ENCODE assay signal across 13 mouse cellular contexts in genomic region chr7:114992440-114992839, GRCm38 (mm10).
DNase-seq lines count a peak whose midpoint lies in the region; ATAC-seq lines count a peak whose summit lies in the region.
"Had no signal": no experiment of that assay in that cellular context is flagged by ENCODE, and none has a peak within 500 bp of the region (broad histone marks: within the 10 kb centered on the region; RNA-seq: fewer than 3 reads in every experiment).

No protein-coding gene starts in this region.

- DNase-seq in kidney, postnatal 10 days: peak; percentile 18
- peak; percentile 41 for DNase-seq in gastrocnemius, postnatal 14 days
- DNase-seq in heart, postnatal 36 days: peak; percentile 34 to 46
- DNase-seq in lung, postnatal 36 days: peak; percentile 30
- no peak for DNase-seq in layer of hippocampus, postnatal 36 days
- no peak for DNase-seq in thymus, postnatal 25 days
- DNase-seq in layer of hippocampus, adult 9-11 months: no peak
- DNase-seq: B cell, adult 2 months; cerebellum, postnatal 25 days; forebrain, postnatal 0 days; liver, embryonic 13.5 days had no signal

- H3K4me2 ChIP-seq in kidney, embryonic 15.5 days: no peak overlapping the region
- H3K4me2 ChIP-seq: liver, embryonic 13.5 days had no signal

- no peaks in the 10 kb centered on the region for H3K36me3 ChIP-seq in kidney, embryonic 15.5 days
- H3K36me3 ChIP-seq: liver, embryonic 13.5 days had no signal

- H3K27me3 ChIP-seq in kidney, embryonic 15.5 days: no peaks in the 10 kb centered on the region
- H3K27me3 ChIP-seq: liver, embryonic 13.5 days had no signal

- H3K9me3 ChIP-seq in kidney, embryonic 15.5 days (replicated peaks): no peaks in the 10 kb centered on the region
- H3K9me3 ChIP-seq: liver, embryonic 13.5 days had no signal

- intact Hi-C loops in gastrocnemius, postnatal 14 days (cut with DNase I; ENCODE audit: low total_unique reads): no loop called here
- intact Hi-C loops in heart, postnatal 36 days (cut with DNase I): no loop called here

- WGBS in kidney, embryonic 15.5 days: 87% methylated on average over 3 of the region's 3 CpGs

- H3K27ac ChIP-seq in kidney, embryonic 15.5 days: no peak overlapping the region
- H3K27ac ChIP-seq: liver, embryonic 13.5 days; stomach, postnatal 0 days had no signal

- H3K4me3 ChIP-seq in kidney, embryonic 15.5 days (replicated peaks): no peak overlapping the region
- H3K4me3 ChIP-seq: liver, embryonic 13.5 days had no signal

- ATAC-seq in kidney, embryonic 15.5 days (replicated peaks; ENCODE audit: low FRiP score): no peak
- ATAC-seq: forebrain, postnatal 0 days had no signal

- no peak overlapping the region for H3K9ac ChIP-seq in kidney, embryonic 15.5 days
- H3K9ac ChIP-seq: forebrain, postnatal 0 days; liver, embryonic 13.5 days had no signal

- H3K4me1 ChIP-seq in kidney, embryonic 15.5 days: no peaks in the 10 kb centered on the region
- H3K4me1 ChIP-seq: liver, embryonic 13.5 days had no signal

Comparison
In these comparisons a context has a peak if more than half of its experiments do, and no peak if none do; other contexts are left out.
1. DNase-seq: peak in kidney, postnatal 10 days (single experiment), gastrocnemius, postnatal 14 days (single experiment), heart, postnatal 36 days (2 of 2) and lung, postnatal 36 days (single experiment); none in layer of hippocampus, postnatal 36 days (0 of 2), thymus, postnatal 25 days (single experiment) and layer of hippocampus, adult 9-11 months (single experiment).